Mouse (Mus musculus) left cerebral cortex, adult 8-10 months (tissue): ENCODE results near the gene Gga1. TPM values are rescaled to one million over a fixed set of nuclear protein-coding genes. Genes with fewer than 3 reads are reported as not detected.
"Not testable (repeated sequence)": the region's sequence is repeated elsewhere in the genome, so short reads cannot be mapped to it uniquely, and the experiment has no call there.

Source experiments
- DNase-seq, 2 experiments: peaks; one replicate each; pipeline ENCODE4 v3.0.0; 2022; ENCODE audit warnings: low spot score in 2 of 2
- total RNA-seq, 4 experiments: library from RNA; stranded (reverse); gene quantifications; 2 replicates each; pipeline ENCODE4 v1.2.4; 2022

Gga1 gene
- total RNA-seq, 4 experiments from 2014 or later: 53.5 to 64.7 (median 57.6) TPM

DNA sequence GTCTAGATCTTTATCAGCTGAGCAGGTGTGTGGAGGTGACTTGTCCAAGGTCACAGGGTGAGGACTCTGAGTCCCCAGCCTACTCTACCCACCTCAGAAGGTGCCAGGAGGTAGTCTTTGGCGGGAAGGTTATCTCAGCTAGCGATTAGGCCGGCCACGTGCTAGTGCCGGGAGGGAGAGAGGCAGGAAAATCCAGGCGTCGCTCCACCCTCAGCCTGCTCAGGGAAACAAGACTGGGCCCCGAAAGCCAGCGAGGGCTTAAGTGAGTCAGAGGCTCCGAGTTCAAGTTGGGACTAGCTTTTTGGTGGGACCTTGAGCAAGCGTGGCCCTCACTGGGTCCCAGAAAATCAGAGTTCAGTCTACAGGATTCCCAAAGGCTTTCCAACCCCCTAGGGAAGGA is 31.7 kb upstream of the Gga1 start:
- DNase-seq: no peak

- DNase-seq: no peak
Measured at GRCm38 (mm10) chr15:78845867-78846266, 31.1 kb upstream of the Gga1 start.

DNA sequence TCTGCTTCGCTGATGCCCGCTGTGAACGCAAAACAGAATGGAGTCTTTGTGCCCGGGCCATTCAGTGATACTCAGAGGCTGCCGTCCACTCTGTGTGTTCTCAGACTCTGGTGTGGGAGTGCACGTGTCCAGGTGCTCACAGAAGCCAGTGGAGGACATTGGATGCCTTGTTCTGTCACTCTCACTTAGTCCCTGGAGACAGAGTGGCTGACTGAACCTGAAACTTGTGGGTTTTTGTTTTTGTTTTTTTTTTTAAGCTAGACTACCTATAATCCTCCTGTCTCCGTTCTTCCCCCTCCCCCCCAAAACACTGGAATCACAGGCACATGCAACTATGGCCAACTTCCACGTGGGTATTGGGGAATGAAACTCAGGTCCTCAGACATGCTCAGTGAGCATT is 30.6 kb upstream of the Gga1 start:
- no peak for DNase-seq

DNA sequence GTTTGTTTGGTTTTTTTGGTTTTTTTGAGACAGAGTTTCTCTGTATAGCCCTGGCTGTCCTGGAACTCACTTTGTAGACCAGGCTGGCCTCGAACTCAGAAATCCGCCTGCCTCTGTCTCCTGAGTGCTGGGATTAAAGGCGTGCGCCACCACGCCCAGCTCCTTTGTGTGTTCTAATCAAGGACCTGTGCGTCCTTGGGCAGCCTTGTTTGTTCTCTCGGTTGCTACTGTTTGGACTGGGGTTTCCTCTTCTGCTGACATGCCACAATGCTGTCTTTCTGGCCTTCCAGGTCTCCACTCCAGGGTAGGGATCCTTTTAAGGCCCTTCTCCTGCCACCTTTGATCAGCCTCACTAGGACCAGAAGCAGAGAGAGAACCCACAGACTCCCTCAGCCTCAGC is 30.2 kb upstream of the Gga1 start:
- DNase-seq: not testable (repeated sequence)

DNA sequence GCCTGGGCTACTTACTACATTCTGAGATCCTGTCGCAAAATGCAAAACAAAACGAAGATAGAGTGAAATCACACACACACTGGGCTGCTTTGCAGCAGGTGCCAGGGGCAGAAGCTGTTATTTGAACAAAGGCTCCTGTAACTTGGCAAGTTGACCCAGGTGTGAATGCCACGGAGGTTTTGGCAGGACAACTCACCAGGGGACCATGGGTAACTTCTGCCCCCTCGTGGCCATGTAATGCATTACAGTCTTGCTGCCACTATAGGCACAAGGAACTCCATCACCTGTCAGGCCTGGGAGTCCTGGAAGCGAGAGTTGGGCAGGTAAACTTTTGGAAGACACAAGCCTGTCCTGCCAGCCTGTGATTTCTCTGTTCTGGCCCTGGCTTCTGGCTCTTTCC is 28.5 kb upstream of the Gga1 start:
- peak; percentile 45 to 81 for DNase-seq

DNA sequence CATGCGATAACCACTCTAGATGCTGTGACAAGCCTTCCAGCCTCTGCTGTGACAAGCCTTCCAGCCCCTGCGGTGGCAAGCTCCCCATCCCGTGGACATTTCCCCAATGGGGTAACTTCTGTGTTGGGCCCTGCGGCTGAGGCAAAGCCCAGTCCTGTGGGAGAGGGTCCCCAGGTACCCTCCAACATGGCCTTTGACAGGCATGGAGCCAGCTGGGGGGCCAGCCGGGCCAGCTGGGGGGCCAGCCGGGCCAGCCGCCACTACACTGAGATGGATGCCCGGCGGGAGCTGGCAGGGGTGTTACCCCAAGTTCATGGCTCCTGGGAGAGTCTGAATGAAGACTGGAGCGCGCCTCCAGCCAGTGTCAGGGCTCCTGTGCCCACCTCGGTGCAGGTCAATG is 27.5 kb upstream of the Gga1 start:
- no peak for DNase-seq

GRCm38 (mm10) chr15:78850059-78850824 is 26.7 kb upstream of the Gga1 start:
- DNase-seq: peak in 1 of 2 experiments; percentile 68

GRCm38 (mm10) chr15:78850944-78851343 is 26.0 kb upstream of the Gga1 start:
- no peak for DNase-seq

- DNase-seq: peak; percentile 82
Measured at GRCm38 (mm10) chr15:78851505-78852153, 25.4 kb upstream of the Gga1 start.

DNA sequence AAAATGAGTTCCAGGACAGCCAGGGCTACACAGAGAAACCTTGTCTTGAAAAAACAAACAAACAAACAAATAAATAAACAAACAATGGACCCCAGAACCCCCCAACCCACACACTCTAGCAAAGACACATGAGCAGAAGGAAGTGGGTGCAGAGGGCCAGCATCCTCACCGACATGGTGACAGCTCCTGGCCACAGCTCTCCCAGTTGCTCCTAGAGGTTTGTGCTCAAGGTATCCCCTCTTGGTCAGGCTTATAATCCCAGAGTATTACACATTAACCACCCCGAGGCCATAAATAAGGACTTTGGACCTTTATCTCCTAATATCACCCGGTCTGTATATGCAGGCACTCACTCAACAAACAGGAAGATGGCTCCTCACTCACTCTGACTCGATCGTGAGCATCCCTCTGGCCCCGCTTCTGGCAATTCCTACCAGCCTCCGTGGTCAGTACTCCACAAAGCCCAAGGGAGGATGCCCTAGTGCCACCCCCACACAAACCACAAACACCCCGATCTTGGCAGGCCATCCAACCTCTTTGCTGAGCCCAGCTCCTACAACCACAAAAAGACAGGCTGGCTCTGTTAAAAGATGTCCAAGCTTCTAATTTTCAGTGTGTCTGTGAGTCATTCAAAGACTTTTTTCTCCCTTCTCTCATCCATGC is 21.6 kb upstream of the Gga1 start, which contains the start of gene Lgals2:
Gene Lgals2, minus strand, starts transcription at position 227 of the 663 bp plus-strand sequence.
- no peak for DNase-seq

DNA sequence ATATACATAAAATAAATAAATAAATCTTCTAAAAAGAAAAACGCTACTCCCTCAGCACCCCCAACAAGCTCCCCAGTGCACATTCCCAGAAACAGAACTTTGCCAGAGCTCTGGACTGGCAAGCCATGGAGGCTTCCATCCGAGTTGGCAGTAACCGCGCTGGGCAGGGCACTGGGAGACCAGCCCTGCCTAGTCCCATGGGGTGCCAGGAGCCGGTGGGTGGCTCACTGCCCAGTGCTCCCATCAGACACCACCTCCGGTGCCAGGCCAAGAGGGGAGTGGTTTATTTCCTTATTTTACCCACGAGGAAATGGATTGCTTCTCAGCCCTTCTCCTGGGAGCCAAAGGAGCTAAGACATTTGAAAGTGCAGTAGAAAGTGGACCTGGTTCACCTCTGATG is 20.0 kb upstream of the Gga1 start:
- peak in 1 of 2 experiments; percentile 67 for DNase-seq

GRCm38 (mm10) chr15:78859311-78859710 is 17.7 kb upstream of the Gga1 start:
- no peak for DNase-seq

GRCm38 (mm10) chr15:78859714-78860113 is 17.3 kb upstream of the Gga1 start:
- DNase-seq: no peak

DNA sequence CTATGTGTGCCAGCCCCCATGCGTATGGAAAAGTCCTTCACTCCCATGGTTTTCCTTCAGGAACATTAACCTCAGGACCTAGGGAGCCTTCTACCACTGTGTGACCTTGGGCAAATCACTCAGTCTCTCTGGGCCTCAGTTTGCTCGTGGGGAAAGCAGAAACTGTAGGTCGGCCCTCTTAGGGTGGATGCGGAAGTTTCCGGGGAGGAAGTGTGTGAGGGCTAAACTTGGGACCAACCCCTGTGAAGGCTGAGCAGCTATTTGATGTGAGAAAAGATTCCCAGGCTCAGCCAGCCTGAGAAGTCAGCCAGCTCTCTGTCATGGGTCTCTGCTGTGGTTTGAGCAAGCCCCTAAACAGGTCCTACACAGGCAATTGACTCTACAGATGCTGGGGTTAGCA is 14.7 kb upstream of the Gga1 start:
- DNase-seq: no peak

DNA sequence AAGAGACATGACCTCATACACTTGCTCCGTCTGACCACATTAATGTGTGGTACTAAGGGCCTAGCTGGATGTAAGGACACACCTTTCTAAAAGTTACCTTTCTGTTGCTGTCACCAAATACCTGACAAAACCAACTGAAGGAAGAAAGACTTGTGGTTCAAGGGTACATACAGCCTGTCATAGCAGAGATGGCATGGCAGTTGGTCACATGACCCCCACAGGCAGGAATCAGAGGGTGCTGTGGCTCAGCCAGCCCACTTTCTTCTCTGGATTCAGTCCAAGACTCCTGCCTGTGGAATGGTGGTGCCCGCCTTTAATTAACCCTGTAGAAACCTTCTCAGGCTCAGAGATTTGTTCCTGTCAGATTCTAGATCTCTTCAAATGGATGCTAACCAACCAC is 13.8 kb upstream of the Gga1 start:
- no peak for DNase-seq

GRCm38 (mm10) chr15:78863852-78864253 is 13.1 kb upstream of the Gga1 start:
- DNase-seq: no peak

GRCm38 (mm10) chr15:78868398-78868797 is 8.6 kb upstream of the Gga1 start:
- DNase-seq: no peak

- no peak for DNase-seq
Measured at GRCm38 (mm10) chr15:78868826-78869233, 8.2 kb upstream of the Gga1 start.

GRCm38 (mm10) chr15:78869775-78870174 is 7.2 kb upstream of the Gga1 start:
- DNase-seq: no peak

GRCm38 (mm10) chr15:78872021-78872608 is 4.9 kb upstream of the Gga1 start:
- DNase-seq: no peak

DNA sequence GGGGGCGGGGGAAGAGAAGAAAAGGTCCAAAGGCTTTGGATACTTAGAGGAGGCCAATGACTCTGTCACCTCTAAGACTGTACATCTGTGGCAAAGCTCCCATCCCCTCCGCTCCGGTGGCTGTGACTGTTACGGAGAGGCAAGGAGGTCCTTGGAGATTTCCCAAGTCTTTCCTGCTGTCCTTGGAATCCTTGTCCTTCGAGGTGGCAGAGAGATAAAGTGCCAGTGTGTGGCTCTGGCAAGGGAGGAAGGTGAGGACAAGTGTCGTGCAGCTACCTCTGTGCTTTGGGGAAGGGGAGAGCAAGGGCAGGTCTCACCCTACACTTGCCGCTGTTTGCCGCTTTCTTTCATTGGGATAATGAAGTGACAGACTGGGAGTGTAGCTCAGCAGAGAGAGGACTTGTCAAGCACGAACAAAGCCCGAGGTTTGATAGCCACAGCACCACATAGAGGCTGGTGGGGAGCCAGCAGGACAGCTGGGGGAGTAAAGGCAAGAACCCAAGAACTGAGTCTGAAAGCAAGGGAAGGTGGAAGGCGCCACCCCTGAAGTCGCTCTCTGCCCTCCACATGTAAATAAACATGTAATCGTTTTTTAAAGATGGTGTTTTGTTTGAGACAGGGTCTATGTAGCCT is 3.1 kb upstream of the Gga1 start:
- no peak for DNase-seq

GRCm38 (mm10) chr15:78874989-78875388 is 2.0 kb upstream of the Gga1 start:
- DNase-seq: no peak
